Mouse (Mus musculus): ENCODE measurements around the gene Gpx3. TPM values are rescaled to one million over a fixed set of nuclear protein-coding genes. Genes with fewer than 3 reads are reported as not detected.

Gpx3 gene
- polyA plus RNA-seq, 1 experiment from 2014 or later = 101 TPM

GRCm38 (mm10) chr11:54878893-54879292 is 23.4 kb upstream of the Gpx3 start:
- Histone ChIP-seq H3K4me1 (ENCODE audit: control insufficient read depth, insufficient read depth, low read length) (peaks cover 11% of the 10 kb centered on the region), H3K27ac (ENCODE audit: low read depth, low read length) (no peak overlapping the region), H3K27me3 (ENCODE audit: control insufficient read depth, insufficient read depth, low read length) (no peaks in the 10 kb centered on the region), H3K4me3 (ENCODE audit: low read length) (no peak overlapping the region), H3K9me3 (ENCODE audit: control insufficient read depth, low read length) (no peaks in the 10 kb centered on the region), H3K4me2 (replicated peaks; ENCODE audit: low read depth, low read length) (no peak overlapping the region), H3K36me3 (ENCODE audit: control insufficient read depth, insufficient read depth, low read length) (peaks cover 6% of the 10 kb centered on the region; the same call in 1 of the 2 replicates), H3K9ac (ENCODE audit: low read depth, low read length) (no peak overlapping the region)
- 82% methylated on average over 6 of the region's 6 CpGs for WGBS
- ATAC-seq (ENCODE audit: low FRiP score, low TSS enrichment) = no peak

- no peak overlapping the region for H3K9ac ChIP-seq (ENCODE audit: low read depth, low read length)
- peaks cover under 1% of the 10 kb centered on the region; the same call in 1 of the 2 replicates for H3K36me3 ChIP-seq (ENCODE audit: control insufficient read depth, insufficient read depth, low read length)
- 36% methylated on average over 4 of the region's 4 CpGs for WGBS
- peaks cover 11% of the 10 kb centered on the region for H3K4me1 ChIP-seq (ENCODE audit: control insufficient read depth, insufficient read depth, low read length)
- ATAC-seq (ENCODE audit: low FRiP score, low TSS enrichment) = no peak
- H3K9me3 ChIP-seq (ENCODE audit: control insufficient read depth, low read length) = no peaks in the 10 kb centered on the region
- no peak overlapping the region for H3K4me2 ChIP-seq (replicated peaks; ENCODE audit: low read depth, low read length)
- H3K27me3 ChIP-seq (ENCODE audit: control insufficient read depth, insufficient read depth, low read length) = no peaks in the 10 kb centered on the region
- H3K27ac ChIP-seq (ENCODE audit: low read depth, low read length) = no peak overlapping the region
- H3K4me3 ChIP-seq (ENCODE audit: low read length) = no peak overlapping the region
Measured at GRCm38 (mm10) chr11:54879434-54879833, 22.8 kb upstream of the Gpx3 start.

- ATAC-seq (ENCODE audit: low FRiP score, low TSS enrichment) = no peak
- H3K4me2 ChIP-seq (replicated peaks; ENCODE audit: low read depth, low read length) = no peak overlapping the region
- H3K4me3 ChIP-seq (ENCODE audit: low read length) = no peak overlapping the region
Measured at GRCm38 (mm10) chr11:54879922-54880321, 22.3 kb upstream of the Gpx3 start.

GRCm38 (mm10) chr11:54881051-54881474 is 21.2 kb upstream of the Gpx3 start:
- Histone ChIP-seq H3K36me3 (ENCODE audit: control insufficient read depth, insufficient read depth, low read length) (no peaks in the 10 kb centered on the region), H3K27ac (ENCODE audit: low read depth, low read length) (peak overlapping the region; percentile 24; the same call in 1 of the 2 replicates), H3K9me3 (ENCODE audit: control insufficient read depth, low read length) (no peaks in the 10 kb centered on the region), H3K4me1 (ENCODE audit: control insufficient read depth, insufficient read depth, low read length) (peaks cover 23% of the 10 kb centered on the region), H3K4me2 (replicated peaks; ENCODE audit: low read depth, low read length) (no peak overlapping the region), H3K4me3 (ENCODE audit: low read length) (no peak overlapping the region), H3K9ac (ENCODE audit: low read depth, low read length) (no peak overlapping the region), H3K27me3 (ENCODE audit: control insufficient read depth, insufficient read depth, low read length) (no peaks in the 10 kb centered on the region)
- WGBS = 6% methylated on average over 2 of the region's 2 CpGs
- no peak for ATAC-seq (ENCODE audit: low FRiP score, low TSS enrichment)

More at GRCm38 (mm10) chr11:54879922-54880321, 22.3 kb upstream of the Gpx3 start:
- 81% methylated on average over 10 of the region's 10 CpGs for WGBS
- Histone ChIP-seq H3K36me3 (ENCODE audit: control insufficient read depth, insufficient read depth, low read length) (no peaks in the 10 kb centered on the region), H3K9me3 (ENCODE audit: control insufficient read depth, low read length) (no peaks in the 10 kb centered on the region), H3K4me1 (ENCODE audit: control insufficient read depth, insufficient read depth, low read length) (peaks cover 15% of the 10 kb centered on the region), H3K27ac (ENCODE audit: low read depth, low read length) (no peak overlapping the region), H3K9ac (ENCODE audit: low read depth, low read length) (no peak overlapping the region), H3K27me3 (ENCODE audit: control insufficient read depth, insufficient read depth, low read length) (no peaks in the 10 kb centered on the region)

GRCm38 (mm10) chr11:54882671-54883070 is 19.6 kb upstream of the Gpx3 start:
- H3K9ac ChIP-seq (ENCODE audit: low read depth, low read length) = no peak overlapping the region
- H3K4me3 ChIP-seq (ENCODE audit: low read length) = no peak overlapping the region
- 33% methylated on average over 8 of the region's 8 CpGs for WGBS
- H3K9me3 ChIP-seq (ENCODE audit: control insufficient read depth, low read length) = no peaks in the 10 kb centered on the region
- H3K4me1 ChIP-seq (ENCODE audit: control insufficient read depth, insufficient read depth, low read length) = peaks cover 23% of the 10 kb centered on the region
- H3K4me2 ChIP-seq (replicated peaks; ENCODE audit: low read depth, low read length) = no peak overlapping the region
- no peak overlapping the region for H3K27ac ChIP-seq (ENCODE audit: low read depth, low read length)
- no peaks in the 10 kb centered on the region for H3K27me3 ChIP-seq (ENCODE audit: control insufficient read depth, insufficient read depth, low read length)
- ATAC-seq (ENCODE audit: low FRiP score, low TSS enrichment) = no peak
- H3K36me3 ChIP-seq (ENCODE audit: control insufficient read depth, insufficient read depth, low read length) = no peaks in the 10 kb centered on the region

GRCm38 (mm10) chr11:54884197-54884828 is 17.9 kb upstream of the Gpx3 start:
- Histone ChIP-seq H3K4me3 (ENCODE audit: low read length) (no peak overlapping the region), H3K36me3 (ENCODE audit: control insufficient read depth, insufficient read depth, low read length) (no peaks in the 10 kb centered on the region), H3K4me1 (ENCODE audit: control insufficient read depth, insufficient read depth, low read length) (peaks cover 23% of the 10 kb centered on the region), H3K27me3 (ENCODE audit: control insufficient read depth, insufficient read depth, low read length) (no peaks in the 10 kb centered on the region), H3K9me3 (ENCODE audit: control insufficient read depth, low read length) (no peaks in the 10 kb centered on the region), H3K4me2 (replicated peaks; ENCODE audit: low read depth, low read length) (no peak overlapping the region), H3K9ac (ENCODE audit: low read depth, low read length) (no peak overlapping the region), H3K27ac (ENCODE audit: low read depth, low read length) (peak overlapping the region; percentile 44; the same call in 1 of the 2 replicates)
- WGBS = 71% methylated on average over 5 of the region's 5 CpGs
- no peak for ATAC-seq (ENCODE audit: low FRiP score, low TSS enrichment)

- H3K27me3 ChIP-seq (ENCODE audit: control insufficient read depth, insufficient read depth, low read length) = no peaks in the 10 kb centered on the region
- no peak overlapping the region for H3K4me3 ChIP-seq (ENCODE audit: low read length)
- no peaks in the 10 kb centered on the region for H3K36me3 ChIP-seq (ENCODE audit: control insufficient read depth, insufficient read depth, low read length)
- whole genome bisulfite sequencing = 3% methylated on average over 5 of the region's 5 CpGs
- peak; percentile 68; the same call in 1 of the 2 replicates for ATAC-seq (ENCODE audit: low FRiP score, low TSS enrichment)
- no peaks in the 10 kb centered on the region for H3K9me3 ChIP-seq (ENCODE audit: control insufficient read depth, low read length)
- H3K9ac ChIP-seq (ENCODE audit: low read depth, low read length) = no peak overlapping the region
- peak overlapping the region; percentile 44; the same call in 1 of the 2 replicates for H3K27ac ChIP-seq (ENCODE audit: low read depth, low read length)
- no peak overlapping the region for H3K4me2 ChIP-seq (replicated peaks; ENCODE audit: low read depth, low read length)
- peaks cover 23% of the 10 kb centered on the region for H3K4me1 ChIP-seq (ENCODE audit: control insufficient read depth, insufficient read depth, low read length)
Measured at GRCm38 (mm10) chr11:54884937-54885336, 17.3 kb upstream of the Gpx3 start.

DNA sequence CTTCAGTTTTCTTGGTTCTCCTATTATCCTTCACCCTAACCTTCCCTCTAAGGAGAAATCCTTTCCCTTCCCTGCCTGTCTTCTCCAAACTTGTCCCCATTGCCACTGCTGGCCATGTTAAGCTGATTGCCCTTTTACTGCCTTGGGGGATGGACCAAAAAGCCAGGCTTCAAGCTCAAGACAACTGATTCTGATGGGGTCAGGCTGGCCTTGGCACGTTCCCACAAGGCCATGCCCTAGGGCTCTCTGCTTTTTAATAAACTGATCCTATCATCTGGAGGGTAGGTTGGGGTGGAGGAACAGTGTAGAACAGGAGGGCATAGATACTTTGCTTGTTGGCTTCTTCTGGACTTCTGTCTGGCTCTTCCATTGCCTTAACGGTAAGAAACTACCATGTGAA is 16.8 kb upstream of the Gpx3 start:
- H3K27ac ChIP-seq (ENCODE audit: low read depth, low read length) = no peak overlapping the region; the same call in 1 of the 2 replicates
- H3K4me3 ChIP-seq (ENCODE audit: low read length) = no peak overlapping the region
- no peak overlapping the region for H3K9ac ChIP-seq (ENCODE audit: low read depth, low read length)
- H3K9me3 ChIP-seq (ENCODE audit: control insufficient read depth, low read length) = no peaks in the 10 kb centered on the region
- ATAC-seq (ENCODE audit: low FRiP score, low TSS enrichment) = no peak
- peaks cover 23% of the 10 kb centered on the region for H3K4me1 ChIP-seq (ENCODE audit: control insufficient read depth, insufficient read depth, low read length)
- no peaks in the 10 kb centered on the region for H3K36me3 ChIP-seq (ENCODE audit: control insufficient read depth, insufficient read depth, low read length)
- H3K27me3 ChIP-seq (ENCODE audit: control insufficient read depth, insufficient read depth, low read length) = no peaks in the 10 kb centered on the region
- H3K4me2 ChIP-seq (replicated peaks; ENCODE audit: low read depth, low read length) = no peak overlapping the region
- 62% methylated on average over 2 of the region's 2 CpGs for WGBS

DNA sequence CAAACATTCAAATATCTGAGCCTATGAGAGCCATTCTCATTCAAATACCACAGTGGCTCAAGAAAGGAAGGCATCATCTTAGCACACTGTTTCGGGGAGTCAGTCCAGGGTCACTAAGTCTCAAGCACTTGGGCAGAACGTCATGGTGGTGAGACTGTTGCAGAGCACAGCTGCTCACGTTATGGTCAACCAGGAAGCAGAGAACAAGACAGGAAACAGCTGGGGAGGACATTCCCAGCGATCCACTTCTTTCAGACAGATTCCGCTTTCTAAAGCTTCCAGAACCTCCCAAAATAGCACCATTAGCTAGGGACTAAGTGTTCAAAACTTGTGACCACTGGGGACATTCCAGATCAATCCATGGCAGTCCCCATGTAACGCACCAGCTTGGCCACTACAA is 14.3 kb upstream of the Gpx3 start:
- ATAC-seq (ENCODE audit: low FRiP score, low TSS enrichment) = no peak
- H3K36me3 ChIP-seq (ENCODE audit: control insufficient read depth, insufficient read depth, low read length) = no peaks in the 10 kb centered on the region
- no peak overlapping the region for H3K9ac ChIP-seq (ENCODE audit: low read depth, low read length)
- H3K9me3 ChIP-seq (ENCODE audit: control insufficient read depth, low read length) = no peaks in the 10 kb centered on the region
- no peak overlapping the region for H3K27ac ChIP-seq (ENCODE audit: low read depth, low read length)
- WGBS = 68% methylated on average over 6 of the region's 6 CpGs
- H3K4me1 ChIP-seq (ENCODE audit: control insufficient read depth, insufficient read depth, low read length) = peaks cover 11% of the 10 kb centered on the region
- H3K27me3 ChIP-seq (ENCODE audit: control insufficient read depth, insufficient read depth, low read length) = no peaks in the 10 kb centered on the region
- H3K4me2 ChIP-seq (replicated peaks; ENCODE audit: low read depth, low read length) = no peak overlapping the region
- no peak overlapping the region for H3K4me3 ChIP-seq (ENCODE audit: low read length)

Data from kidney, embryonic 14.5 days (tissue).